Mouse (Mus musculus) intestine, postnatal 0 days (tissue): ENCODE measurements around the gene Gm36079. TPM values are rescaled to one million over a fixed set of nuclear protein-coding genes. Genes with fewer than 3 reads are reported as not detected.
"Not testable (repeated sequence)": the region's sequence is repeated elsewhere in the genome, so short reads cannot be mapped to it uniquely, and the experiment has no call there.

Experiments used
- ATAC-seq: fragments of 200-750 bp; cut with Nextera tagmentation; 2 replicates; pipeline ENCODE4 v1.8.0; 2017; ENCODE audit warnings: mild to moderate bottlenecking, moderate TSS enrichment, moderate library complexity
- H3K27ac ChIP-seq: fragments of 300-500 bp; sonication (generic); 2 replicates; pipeline ENCODE4 v1.5.1; 2014; ENCODE audit warnings: mild to moderate bottlenecking, low read depth, low read length, moderate library complexity
- H3K27me3 ChIP-seq: fragments of 300-500 bp; sonication (generic); replicated peaks from 2 replicates; pipeline ENCODE4 v1.6.1; 2014; ENCODE audit warnings: low read length, mixed read lengths; ENCODE audit not compliant: control insufficient read depth, insufficient read depth
- H3K36me3 ChIP-seq: fragments of 300-500 bp; sonication (generic); 2 replicates; pipeline ENCODE4 v1.6.1; 2014; ENCODE audit warnings: mild to moderate bottlenecking, moderate library complexity; ENCODE audit not compliant: control insufficient read depth, insufficient read depth
- H3K4me1 ChIP-seq: fragments of 300-500 bp; sonication (generic); replicated peaks from 2 replicates; pipeline ENCODE4 v1.6.1; 2014; ENCODE audit warnings: antibody characterized with exemption, low read length, mixed read lengths; ENCODE audit not compliant: control insufficient read depth, insufficient read depth
- H3K4me2 ChIP-seq: fragments of 300-500 bp; sonication (generic); replicated peaks from 2 replicates; pipeline ENCODE4 v1.6.1; 2014; ENCODE audit warnings: low read depth, mild to moderate bottlenecking, moderate library complexity
- H3K4me3 ChIP-seq: fragments of 300-500 bp; sonication (generic); 2 replicates; pipeline ENCODE4 v1.5.1; 2014; ENCODE audit warnings: low read depth, low read length
- H3K9ac ChIP-seq: fragments of 300-500 bp; sonication (generic); 2 replicates; pipeline ENCODE4 v1.6.1; 2014; ENCODE audit warnings: mild to moderate bottlenecking, low read depth, low read length
- H3K9me3 ChIP-seq: fragments of 300-500 bp; sonication (generic); 2 replicates; pipeline ENCODE4 v1.6.1; 2016; ENCODE audit warnings: mixed run types; ENCODE audit not compliant: control insufficient read depth
- CTCF ChIP-seq: sonication (generic); IDR thresholded peaks from 2 replicates; pipeline ENCODE4 v1.5.1; 2016; ENCODE audit warnings: low read depth, mild to moderate bottlenecking, control low read depth, antibody characterized with exemption, moderate library complexity
- WGBS: fragments of 180-500 bp; shearing (Covaris S2); extraction: QIAGEN DNeasy Blood & Tissue Kit; methylation state at CpG from one replicate; pipeline ENCODE4 v1.1.7; 2014; 5-methylcytosine and 5-hydroxymethylcytosine counted together
- polyA plus RNA-seq: library from polyadenylated mRNA; unstranded; fragments of >200 nt; fragmentation: Nextera tagmentation; extraction: Ambion mirVana; gene quantifications from 2 replicates; pipeline ENCODE4 v1.2.1, GENCODE M21; 2015

The Gm36079 gene
- polyA plus RNA-seq, 1 experiment from 2014 or later: not detected

- not testable (repeated sequence) for H3K9me3 ChIP-seq, H3K27me3 ChIP-seq, H3K9ac ChIP-seq, H3K36me3 ChIP-seq, H3K4me3 ChIP-seq, H3K27ac ChIP-seq, H3K4me2 ChIP-seq, H3K4me1 ChIP-seq
- 5% methylated on average over 3 of the region's 13 CpGs for WGBS
- TF ChIP-seq CTCF: 0 out of 2 replicates have a peak, but pooled peaks have one; percentile 16
- ATAC-seq: peak; percentile 56
These were observed 438 bp downstream of the Gm36079 start for GRCm38 (mm10) chr13:120026373-120026772.

DNA sequence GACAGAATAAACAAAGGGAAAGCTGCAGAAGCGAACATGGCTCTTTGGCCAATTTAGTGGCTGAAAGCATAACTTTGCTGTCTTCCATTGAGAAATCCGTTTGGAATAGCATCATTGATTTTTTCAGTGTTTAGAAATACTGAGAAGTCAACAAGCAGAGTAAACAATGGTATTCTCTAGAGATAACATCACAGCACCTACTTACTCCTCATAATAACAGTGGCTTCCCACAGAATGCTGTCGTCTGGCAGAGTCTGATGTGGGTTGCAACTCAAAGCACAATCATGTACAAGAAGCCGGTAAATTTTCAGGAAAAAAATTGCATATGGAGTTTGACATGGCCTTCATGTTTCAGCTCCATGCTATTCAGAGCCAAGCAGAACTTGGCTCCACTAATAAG, 1.2 kb downstream of the Gm36079 start:
- 9% methylated on average over 4 of the region's 4 CpGs for WGBS
- not testable (repeated sequence) for ATAC-seq, H3K4me3 ChIP-seq, H3K27me3 ChIP-seq, H3K27ac ChIP-seq, H3K9me3 ChIP-seq, H3K9ac ChIP-seq, H3K36me3 ChIP-seq, H3K4me2 ChIP-seq, H3K4me1 ChIP-seq

DNA sequence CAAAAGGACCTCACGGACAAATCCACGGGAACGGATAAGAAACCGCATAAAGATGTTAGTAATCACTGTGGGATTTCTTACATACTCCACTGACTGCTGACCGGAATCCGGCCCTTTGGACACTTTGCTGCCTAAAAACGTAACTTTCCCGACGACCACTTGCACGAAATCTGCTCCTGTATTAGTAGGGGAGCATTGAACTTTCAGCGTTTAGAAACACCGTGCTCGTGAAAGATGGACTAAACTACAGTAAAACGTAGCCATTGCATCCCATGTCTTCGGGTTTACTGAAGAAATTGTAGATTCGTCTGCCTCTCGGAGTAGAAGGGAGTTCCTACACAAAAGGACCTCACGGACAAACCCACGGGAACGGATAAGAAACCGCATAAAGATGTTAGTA, 1.8 kb downstream of the Gm36079 start:
- H3K36me3 ChIP-seq, H3K9me3 ChIP-seq, H3K4me2 ChIP-seq, H3K9ac ChIP-seq, ATAC-seq, H3K27ac ChIP-seq, H3K4me3 ChIP-seq, H3K4me1 ChIP-seq, H3K27me3 ChIP-seq: not testable (repeated sequence)
- 4% methylated on average over 19 of the region's 21 CpGs for WGBS

DNA sequence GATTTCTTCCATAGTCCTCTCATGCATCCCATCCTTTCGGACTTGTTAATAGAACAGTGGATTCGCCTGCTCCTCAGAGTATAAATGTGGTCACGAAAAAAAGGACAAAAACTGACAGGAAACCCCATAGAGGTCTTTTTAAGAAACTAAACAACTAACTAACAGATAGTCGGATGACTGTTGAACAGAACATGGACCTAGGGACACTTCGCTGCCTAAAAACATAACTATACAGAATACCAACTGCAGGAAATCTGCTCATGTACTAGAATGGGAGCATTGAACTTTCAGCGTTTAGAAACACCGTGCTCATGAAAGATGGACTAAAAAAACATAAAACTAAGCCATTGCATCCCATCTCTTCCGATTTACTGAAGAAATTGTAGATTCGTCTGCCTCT, 2.2 kb downstream of the Gm36079 start:
- H3K36me3 ChIP-seq, H3K27me3 ChIP-seq, H3K4me2 ChIP-seq, H3K9me3 ChIP-seq, ATAC-seq, H3K27ac ChIP-seq, H3K4me1 ChIP-seq, H3K4me3 ChIP-seq, H3K9ac ChIP-seq: not testable (repeated sequence)
- 18% methylated on average over 9 of the region's 9 CpGs for WGBS

DNA sequence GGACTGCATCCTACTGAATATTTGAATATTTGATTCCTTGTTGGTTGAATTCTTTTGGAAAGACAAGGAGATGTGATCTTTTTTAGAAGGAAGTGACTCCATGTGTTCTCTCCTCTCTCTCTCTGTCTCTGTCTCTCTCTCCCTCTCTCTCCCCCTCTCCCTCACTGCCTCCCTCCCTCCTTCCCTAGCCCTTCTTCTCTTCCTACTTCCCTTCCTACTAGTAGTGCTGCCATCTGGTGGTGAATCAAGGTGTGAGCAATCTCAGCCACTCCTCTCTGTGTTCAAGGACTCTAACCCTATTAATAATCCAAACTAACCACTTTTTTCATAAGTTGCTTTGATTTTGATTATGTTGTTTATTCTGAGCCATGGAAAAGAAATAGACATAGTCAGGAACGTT, 5.3 kb downstream of the Gm36079 start:
- no CpG with 5 or more reads among the region's 1 CpGs for WGBS
- H3K4me1 ChIP-seq, H3K36me3 ChIP-seq, H3K27ac ChIP-seq, H3K9ac ChIP-seq, H3K27me3 ChIP-seq, H3K4me2 ChIP-seq, H3K4me3 ChIP-seq, H3K9me3 ChIP-seq, ATAC-seq: not testable (repeated sequence)
- peak; percentile 54 for TF ChIP-seq CTCF

DNA sequence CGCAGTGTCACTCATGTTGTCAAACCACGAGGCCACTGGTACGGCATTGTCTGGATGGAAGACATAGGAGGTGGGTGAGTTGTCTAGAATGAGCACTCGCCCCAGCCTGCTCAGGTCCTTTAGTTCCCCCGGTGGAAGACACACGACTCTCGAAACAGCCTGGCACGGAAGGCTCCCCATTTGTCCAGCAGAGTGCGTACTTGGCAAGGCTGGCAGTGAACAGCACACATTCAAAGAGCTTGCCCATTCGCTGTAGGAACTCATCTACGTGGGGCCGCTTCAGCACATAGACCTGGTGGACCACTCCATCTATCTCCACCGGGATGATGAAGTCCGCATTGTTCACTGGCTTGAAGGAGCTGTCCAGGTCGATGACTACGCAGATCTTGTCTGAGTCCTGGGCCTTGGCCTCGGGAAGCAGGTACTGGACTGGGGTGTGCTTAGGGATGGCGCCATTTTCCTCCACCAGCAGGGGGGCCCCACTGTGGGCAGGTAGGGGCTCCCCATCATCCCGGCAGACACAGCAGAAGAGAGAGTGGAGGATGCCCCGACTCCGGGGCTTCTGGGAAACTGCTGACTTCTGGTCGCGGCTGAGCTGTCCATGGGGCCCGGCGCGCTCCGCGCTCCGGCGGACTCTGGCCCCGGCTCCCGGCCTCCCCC, 11.3 kb downstream of the Gm36079 start:
- H3K4me2 ChIP-seq, H3K27me3 ChIP-seq, ATAC-seq, H3K4me3 ChIP-seq, H3K9ac ChIP-seq, H3K36me3 ChIP-seq, H3K27ac ChIP-seq, H3K4me1 ChIP-seq, H3K9me3 ChIP-seq: not testable (repeated sequence)
- 2% methylated on average over 6 of the region's 32 CpGs for WGBS

- H3K27ac ChIP-seq, ATAC-seq, H3K4me1 ChIP-seq, H3K9me3 ChIP-seq, H3K9ac ChIP-seq, H3K27me3 ChIP-seq, H3K36me3 ChIP-seq, H3K4me2 ChIP-seq, H3K4me3 ChIP-seq: not testable (repeated sequence)
- no CpG with 5 or more reads among the region's 2 CpGs for WGBS
These were observed 12.8 kb downstream of the Gm36079 start for GRCm38 (mm10) chr13:120013962-120014361.

DNA sequence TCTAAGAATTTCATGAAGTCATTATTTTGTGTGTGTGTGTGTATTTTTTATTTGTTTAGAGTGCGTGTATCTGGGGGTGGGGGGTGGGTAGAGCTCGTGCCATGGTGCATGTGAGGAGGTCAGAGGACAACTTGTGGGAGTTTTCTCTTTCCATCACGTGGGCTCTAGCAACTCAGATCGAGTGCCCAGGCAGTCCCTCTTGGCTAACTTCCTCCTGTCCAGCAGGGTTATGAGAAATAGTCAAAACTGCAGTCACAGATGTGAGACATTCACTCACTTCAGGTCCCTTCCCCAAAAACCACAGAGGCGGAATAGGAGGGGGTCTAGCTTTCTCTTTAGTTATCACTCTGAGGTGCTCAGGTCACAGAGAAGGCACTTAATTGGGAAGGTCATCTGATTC, 13.3 kb downstream of the Gm36079 start:
- H3K9ac ChIP-seq, ATAC-seq, H3K27me3 ChIP-seq, H3K9me3 ChIP-seq, H3K4me2 ChIP-seq, H3K27ac ChIP-seq, H3K4me3 ChIP-seq, H3K36me3 ChIP-seq, H3K4me1 ChIP-seq: not testable (repeated sequence)
- WGBS: no CpG with 5 or more reads among the region's 5 CpGs

GRCm38 (mm10) chr13:120010068-120010467, 16.7 kb downstream of the Gm36079 start:
- not testable (repeated sequence) for H3K4me1 ChIP-seq, H3K27me3 ChIP-seq, ATAC-seq, H3K4me2 ChIP-seq, H3K9ac ChIP-seq, H3K27ac ChIP-seq, H3K4me3 ChIP-seq, H3K9me3 ChIP-seq, H3K36me3 ChIP-seq
